Mouse (Mus musculus) urinary bladder, adult 2 months (tissue): ENCODE data around the gene Pcbd2. TPM values are rescaled to one million over a fixed set of nuclear protein-coding genes. Genes with fewer than 3 reads are reported as not detected.
A peak's percentile ranks its signal among the peaks of the same experiment; 100 is the strongest.
"Not testable (repeated sequence)": the region's sequence is repeated elsewhere in the genome, so short reads cannot be mapped to it uniquely, and the experiment has no call there.

Experiments used
- DNase-seq: peaks from one replicate; pipeline ENCODE4 v3.0.0; 2022; ENCODE audit warnings: low spot score
- polyA plus RNA-seq: library from polyadenylated mRNA; depleted of rRNA; stranded (reverse); fragments of >200 nt; gene quantifications from 2 replicates; pipeline ENCODE4 v1.2.3, GENCODE M21; 2012; rRNA removed

Gene Pcbd2
- polyA plus RNA-seq: 66.6 and 70.3 TPM in 2 replicates

DNA sequence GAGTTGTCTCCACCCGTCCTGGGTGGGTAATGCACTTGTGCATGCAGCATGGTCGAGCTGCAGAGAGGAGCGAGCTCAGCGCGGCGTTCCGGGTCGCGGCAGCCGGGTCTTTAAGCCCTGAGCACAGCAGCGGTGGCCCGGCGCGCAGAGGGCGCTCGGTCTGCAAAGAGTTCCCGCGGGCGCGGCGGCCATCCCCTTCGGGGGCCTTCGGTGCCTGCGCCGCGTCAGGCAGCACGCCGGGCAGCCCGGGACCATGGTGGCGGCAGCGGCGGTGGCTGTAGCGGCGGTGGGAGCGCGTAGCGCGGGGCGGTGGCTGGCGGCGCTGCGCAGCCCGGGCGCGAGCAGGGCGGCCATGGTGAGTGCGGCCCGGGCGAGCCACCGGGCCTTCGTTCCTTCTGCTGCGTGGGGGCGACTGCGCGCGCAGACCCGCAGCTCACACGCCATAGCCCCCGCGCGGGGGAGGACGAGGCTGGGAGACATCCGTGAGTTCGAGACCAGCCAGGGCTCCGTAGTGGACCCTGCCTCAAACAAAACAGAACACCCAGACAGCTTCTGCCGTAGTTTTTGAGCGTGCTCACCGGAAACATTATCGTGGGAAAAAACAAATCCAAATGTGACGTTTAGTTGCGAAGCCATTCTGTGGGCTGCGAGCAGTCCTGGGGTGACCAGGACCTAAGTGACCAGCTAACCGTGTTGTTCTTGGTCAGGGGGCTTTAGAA lies at the start of gene Pcbd2:
TSS of gene Pcbd2 (plus strand) at position 249 of the 719 bp plus-strand sequence.
- DNase-seq: peak; percentile 85

DNA sequence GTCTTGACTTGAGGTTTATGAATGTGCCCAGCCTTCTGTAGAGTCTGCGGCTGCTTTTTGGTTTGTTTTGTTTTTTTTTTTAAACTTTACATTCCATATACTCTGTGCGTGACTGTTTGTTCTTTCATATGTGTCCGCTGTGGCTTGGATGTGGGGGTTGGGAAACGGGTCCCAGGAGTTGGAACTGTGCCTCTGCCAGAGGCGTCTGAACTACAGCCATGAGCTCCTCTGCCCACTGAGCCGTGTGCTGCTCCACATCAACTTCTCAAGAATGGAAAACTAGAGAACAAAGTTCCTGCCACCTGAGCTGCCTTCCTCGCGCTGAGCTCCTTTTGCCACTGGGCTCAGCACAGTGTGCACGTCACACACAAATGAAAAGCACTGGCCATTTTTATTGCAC lies 45.0 kb upstream of the Pcbd2 start:
- no peak for DNase-seq

GRCm38 (mm10) chr13:55683581-55683980 lies 43.6 kb upstream of the Pcbd2 start:
- no peak for DNase-seq

GRCm38 (mm10) chr13:55686107-55686633 lies 41.0 kb upstream of the Pcbd2 start:
- DNase-seq: no peak

DNA sequence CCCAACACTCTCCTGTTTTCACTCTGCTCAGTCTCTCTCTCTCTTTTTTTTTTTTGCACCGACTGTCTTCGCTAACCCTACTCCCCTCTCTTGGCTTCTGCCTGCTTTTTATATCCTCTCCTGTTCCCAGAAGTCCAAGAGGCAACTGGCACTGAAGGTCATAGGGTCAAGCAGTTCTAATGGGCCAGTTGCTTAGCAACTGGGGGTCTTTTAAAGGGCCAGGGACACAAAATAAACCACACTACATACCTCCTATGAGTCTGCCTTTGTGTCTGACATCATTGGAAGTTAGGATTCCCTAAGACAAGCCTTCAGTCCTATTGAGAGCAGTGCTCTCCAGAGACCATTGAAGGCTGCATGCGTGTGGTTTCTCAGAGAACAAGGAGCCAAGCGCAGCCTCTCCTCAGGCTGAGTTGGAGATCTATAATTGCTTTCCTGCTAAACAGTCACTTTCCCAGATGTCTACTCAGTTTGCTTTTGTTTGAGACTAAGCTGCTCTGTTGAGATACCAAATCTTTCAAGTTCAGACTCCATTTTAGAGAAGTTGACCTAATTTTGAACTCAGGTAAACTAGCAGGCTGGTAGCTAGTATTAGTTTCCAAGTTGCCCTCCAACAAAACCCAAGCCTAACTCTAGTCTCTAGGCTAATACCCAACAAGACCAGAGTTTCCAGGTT lies 39.1 kb upstream of the Pcbd2 start:
- DNase-seq: no peak

DNA sequence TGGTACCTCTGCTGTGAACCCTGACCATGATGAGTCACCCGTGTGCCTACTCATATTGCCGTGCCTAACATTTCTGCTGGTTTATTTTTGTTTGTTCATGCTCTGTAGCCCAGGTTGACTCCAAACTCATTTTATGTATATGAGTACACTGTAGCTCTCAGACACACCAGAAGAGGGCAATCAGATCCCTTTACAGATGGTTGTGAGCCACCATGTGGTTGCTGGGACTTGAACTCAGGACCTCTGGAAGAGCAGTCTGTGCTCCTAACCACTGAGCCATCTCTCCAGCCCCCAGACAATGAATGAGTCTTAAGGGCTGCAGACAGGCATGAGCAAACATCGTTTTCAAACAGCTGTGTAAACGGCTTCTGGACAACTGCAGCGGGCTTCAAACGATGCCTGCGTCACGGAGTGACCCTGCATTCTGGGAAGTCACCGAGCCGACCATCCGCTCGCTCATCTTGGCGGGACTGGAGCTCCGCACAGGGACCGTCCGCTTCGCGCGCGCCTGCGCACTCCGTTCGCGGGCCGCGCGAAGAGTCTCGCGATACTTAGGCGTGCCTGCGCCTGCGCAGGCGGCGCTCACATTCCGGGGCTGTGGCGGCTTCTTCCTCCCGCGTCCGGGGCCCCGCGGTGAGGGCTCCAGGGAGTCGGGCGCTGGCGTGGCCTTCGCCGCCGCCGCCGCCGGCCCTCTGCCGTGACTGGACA lies 34.5 kb upstream of the Pcbd2 start, which contains the start of gene B230219D22Rik:
TSS of gene B230219D22Rik (plus strand) at position 590 of the 708 bp plus-strand sequence.
- peak; percentile 90 for DNase-seq

- no peak for DNase-seq
These were observed 33.9 kb upstream of the Pcbd2 start for GRCm38 (mm10) chr13:55693243-55693721.

DNA sequence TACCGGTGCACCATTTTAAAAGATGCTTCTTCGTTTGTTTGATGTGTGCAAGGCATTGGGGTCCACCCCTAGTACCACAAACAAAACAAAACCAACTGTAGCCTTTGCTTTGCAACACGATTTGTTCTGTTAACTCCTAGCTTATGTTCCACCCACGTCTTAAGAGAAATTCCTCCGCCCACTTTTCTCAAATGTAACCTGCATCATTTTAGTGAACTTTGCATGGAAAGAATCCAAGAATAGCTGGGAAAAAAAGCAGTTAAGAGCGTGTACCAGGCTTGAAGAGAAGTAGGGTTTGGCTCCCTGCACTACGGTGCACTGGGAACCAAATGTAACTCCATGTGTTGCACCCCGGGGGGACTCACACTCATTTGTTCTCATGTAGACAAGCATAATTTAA lies 33.1 kb upstream of the Pcbd2 start:
- DNase-seq: no peak

DNA sequence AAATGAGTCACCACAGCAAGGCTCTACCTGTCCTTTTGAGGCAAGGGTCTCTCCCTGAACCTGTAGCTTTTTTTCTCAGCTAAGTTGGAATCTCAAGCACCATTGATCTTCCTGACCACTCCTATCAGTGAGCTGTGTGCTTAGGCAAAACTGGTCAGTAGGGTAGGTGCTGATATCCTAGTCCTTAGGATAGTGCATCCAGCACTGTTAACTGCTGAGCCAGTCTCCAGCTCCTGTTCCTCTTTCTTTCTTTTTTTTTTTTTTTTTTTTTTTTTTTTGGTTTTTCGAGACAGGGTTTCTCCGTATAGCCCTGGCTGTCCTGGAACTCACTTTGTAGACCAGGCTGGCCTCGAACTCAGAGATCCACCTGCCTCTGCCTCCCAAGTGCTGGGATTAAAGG lies 31.2 kb upstream of the Pcbd2 start:
- DNase-seq: not testable (repeated sequence)

DNA sequence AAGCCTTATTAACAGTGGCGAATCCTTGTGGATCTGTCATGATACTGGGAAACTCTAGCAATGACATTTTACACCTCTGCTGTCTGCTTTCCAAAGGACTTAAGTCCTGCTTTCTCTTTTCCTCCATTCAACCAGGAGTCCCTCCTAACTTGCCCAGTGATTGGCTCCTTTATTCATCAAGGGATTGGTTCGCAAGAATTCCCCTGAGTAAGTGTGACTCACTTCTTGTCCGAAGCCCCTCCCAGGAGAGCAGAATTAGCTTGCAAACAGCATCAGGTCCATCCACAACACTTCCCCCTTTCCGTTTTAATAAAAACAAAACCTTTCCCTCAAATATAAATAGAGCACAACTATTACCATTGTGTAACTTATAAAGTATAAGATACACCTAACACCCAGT lies 22.9 kb upstream of the Pcbd2 start:
- no peak for DNase-seq

GRCm38 (mm10) chr13:55712846-55713245 lies 14.3 kb upstream of the Pcbd2 start:
- DNase-seq: no peak

DNA sequence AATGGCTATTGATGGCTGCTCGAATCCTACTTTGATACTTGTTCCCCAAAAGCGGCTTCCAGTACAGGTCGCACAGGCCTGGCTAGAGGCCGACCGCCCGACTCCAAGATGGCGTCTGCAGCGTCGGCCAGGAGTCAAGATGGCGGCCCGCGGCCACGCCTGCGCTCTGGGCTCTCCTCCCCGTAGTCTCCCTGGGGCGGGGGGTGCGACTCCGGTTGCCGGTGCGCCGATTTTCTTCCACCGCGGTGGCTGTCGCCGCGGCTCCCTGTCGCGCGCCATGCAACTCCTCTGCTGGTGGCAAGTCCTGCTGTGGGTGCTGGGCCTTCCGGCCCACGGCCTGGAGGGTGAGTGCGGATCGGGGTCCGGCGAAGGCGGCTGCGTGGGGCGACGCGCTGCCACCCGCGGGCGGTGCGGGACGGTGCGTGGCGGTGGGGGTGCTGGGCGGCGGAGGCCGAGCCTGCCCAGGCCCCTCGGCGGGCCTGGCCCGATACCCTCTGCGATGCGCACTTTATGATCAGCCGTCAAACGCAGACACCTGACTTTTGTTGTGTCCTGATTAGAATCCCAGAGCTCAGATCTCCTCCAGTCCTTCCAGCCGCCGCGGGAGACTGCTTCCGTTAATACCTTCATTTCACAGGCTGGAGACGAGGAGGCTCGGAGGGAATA lies 12.5 kb upstream of the Pcbd2 start, which contains the start of gene Txndc15:
TSS of gene Txndc15 (plus strand) at position 150 of the 666 bp plus-strand sequence.
- peak; percentile 91 for DNase-seq

- DNase-seq: no peak
These were observed 12.0 kb upstream of the Pcbd2 start for GRCm38 (mm10) chr13:55715167-55715512.

DNA sequence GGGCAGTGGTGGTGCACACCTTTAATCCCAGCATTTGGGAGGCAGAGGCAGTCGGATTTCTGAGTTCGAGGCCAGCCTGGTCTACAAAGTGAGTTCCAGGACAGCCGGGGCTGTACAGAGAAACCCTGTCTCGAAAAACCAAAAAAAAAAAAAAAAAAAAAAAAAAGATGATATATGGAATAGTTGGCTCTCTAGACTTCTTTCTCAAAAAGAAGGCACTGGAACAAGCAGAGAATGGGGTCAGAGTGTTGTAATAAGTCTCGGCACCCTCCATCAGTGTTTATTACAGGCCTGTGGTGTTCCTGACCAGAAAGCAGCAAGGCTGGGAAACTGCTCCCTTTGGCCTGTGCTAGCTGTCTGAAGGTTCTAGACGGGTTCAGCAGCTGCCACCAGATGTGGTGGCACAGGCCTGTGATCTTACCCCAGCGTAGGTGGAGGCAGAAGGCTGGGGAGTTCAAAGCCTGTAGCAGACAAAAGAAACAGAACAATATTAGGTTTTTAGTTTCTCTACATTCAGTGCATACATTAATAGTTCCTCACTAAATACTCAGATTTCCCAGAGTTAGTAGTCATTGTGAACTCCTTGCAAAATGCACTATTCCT lies 11.2 kb upstream of the Pcbd2 start:
- no peak for DNase-seq

GRCm38 (mm10) chr13:55721516-55721915 lies 5.7 kb upstream of the Pcbd2 start:
- DNase-seq: no peak

DNA sequence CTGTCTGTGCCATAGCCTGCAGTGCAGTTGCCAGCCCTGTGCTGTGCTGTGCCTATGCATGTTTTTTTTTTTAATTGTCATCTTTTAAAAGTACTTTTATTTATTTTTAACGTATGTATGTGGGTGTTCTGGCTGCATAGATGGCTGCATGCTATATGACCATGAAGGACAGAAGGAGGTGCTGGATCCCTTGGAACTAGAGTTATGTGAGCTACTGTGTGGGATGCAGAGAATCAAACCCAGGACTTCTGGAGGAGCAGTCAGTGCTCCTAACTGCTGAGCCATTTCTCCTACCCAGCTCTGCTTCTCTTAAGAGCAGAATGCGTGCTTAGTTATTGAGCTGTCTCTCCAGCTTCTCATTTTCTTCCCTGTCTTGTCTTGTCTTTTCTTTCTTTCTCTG lies 5.2 kb upstream of the Pcbd2 start:
- DNase-seq: no peak

- no peak for DNase-seq
These were observed 509 bp upstream of the Pcbd2 start for GRCm38 (mm10) chr13:55726598-55727119.

DNA sequence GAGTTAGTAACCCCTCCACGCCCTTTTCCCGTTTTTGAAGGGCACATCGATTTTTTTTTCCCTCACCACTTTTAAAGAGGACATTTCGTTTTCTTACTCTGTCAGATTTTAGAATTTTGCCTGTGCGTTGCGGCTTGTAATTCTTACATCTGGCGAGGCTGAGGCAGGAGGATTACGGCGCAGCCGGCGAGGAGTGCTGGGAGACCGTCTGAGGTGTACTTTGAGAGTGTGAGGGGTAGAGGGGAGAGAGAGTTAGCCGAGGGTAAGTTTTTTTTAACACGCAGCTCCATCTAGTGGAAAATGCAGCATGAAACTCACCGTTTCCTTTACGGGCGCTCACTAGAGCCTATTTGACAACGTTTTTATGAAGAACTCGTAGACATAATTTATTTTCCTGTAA lies 671 bp downstream of the Pcbd2 start:
- DNase-seq: peak; percentile 46

DNA sequence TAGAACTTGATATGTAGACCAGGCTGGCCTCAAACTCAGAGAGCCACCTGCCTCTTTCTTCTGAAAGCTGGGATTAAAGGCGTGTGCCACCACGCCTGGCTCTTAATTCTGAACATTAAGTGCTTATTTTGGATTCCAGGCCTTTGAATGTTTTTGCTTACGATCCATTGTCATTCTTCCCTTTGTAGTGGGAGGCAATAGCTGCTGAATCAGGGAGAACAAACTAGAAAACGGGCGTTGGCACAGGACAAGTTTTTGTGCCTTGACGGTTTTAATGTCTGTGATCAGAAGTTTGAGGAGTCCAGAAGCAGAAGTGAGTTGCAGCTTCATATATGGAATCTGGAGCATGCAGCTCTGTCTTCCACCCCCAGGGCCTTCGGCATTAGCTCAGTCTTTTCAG lies 3.5 kb downstream of the Pcbd2 start:
- no peak for DNase-seq

DNA sequence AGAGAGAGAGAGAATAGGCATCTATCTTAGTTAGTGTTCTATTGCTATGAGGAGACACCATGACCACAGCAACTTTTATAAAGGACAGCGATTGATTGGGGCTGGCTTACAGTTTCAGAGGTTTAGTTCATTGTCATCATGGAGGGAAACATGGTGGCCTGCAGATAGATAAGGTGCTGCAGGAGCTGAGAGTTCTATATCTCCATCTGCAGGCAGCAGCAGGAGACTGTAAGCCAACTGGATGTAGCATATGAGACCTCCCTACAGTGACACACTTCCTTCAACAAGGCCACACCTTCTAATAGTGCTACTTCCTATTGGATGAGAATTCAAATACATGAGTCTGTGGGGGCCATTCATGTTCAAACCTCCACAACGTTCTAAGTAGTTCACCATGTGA lies 5.0 kb downstream of the Pcbd2 start:
- DNase-seq: no peak
